Mouse (Mus musculus): ENCODE measurements around the gene Pdcd2l. TPM values are rescaled to one million over a fixed set of nuclear protein-coding genes. Genes with fewer than 3 reads are reported as not detected.

The Pdcd2l gene
- polyA plus RNA-seq, 1 experiment, result 25.1 TPM

DNA sequence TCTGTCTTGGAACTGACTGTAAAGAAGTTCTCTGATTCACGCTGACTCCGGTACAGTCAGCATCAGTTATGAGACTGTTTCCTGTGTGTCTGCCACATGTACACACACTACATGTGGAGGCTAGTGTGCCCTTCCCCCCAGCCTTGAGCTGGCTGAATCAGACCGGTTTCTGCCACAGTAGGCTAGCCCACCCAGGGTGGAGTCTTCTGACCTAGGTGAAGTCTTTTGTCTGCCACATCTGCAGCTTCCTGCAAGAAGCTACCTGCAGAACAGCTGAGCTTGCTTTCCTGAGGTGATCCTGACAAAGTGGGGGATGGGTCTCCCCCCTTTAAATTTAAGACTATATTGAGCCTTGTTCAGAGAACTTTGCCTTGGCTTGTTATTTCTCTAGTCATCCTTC is 27.0 kb downstream of the Pdcd2l start, which contains the start of gene Uba2:
Uba2 (minus strand) TSS at position 146 of the 400 bp plus-strand sequence.
- Histone ChIP-seq H3K27ac (ENCODE audit: insufficient read depth, low read depth, low read length) (no peak within 1 kb of the TSS; the same call in 1 of the 2 replicates), H3K36me3 (ENCODE audit: control insufficient read depth, insufficient read depth, low read length) (no peaks in the 10 kb centered on the region; the same call in 1 of the 2 replicates), H3K27me3 (replicated peaks; ENCODE audit: control insufficient read depth, insufficient read depth, low read length) (no peaks in the 10 kb centered on the region), H3K4me3 (ENCODE audit: insufficient read depth, low read depth, low read length) (peak within 1 kb of the TSS; percentile 94), H3K4me1 (ENCODE audit: control insufficient read depth, insufficient read depth, low read length) (no peaks in the 10 kb centered on the region)
- TF ChIP-seq POLR2A (IDR thresholded peaks at IDR 0.05; ENCODE audit: low read depth, low read length), result no peak
- TF ChIP-seq CTCF (conservative IDR thresholded peaks at IDR 0.05; ENCODE audit: insufficient read depth, insufficient read length, low read depth, low read length), result no peak
- WGBS, result 88% methylated on average over 3 of the region's 3 CpGs
- DNase-seq, result no peak

GRCm38 (mm10) chr7:34168470-34169251 is 27.8 kb downstream of the Pdcd2l start:
- H3K36me3 ChIP-seq (ENCODE audit: control insufficient read depth, insufficient read depth, low read length), result peaks cover under 1% of the 10 kb centered on the region; the same call in 1 of the 2 replicates
- WGBS, result 9% methylated on average over 30 of the region's 30 CpGs
- H3K4me1 ChIP-seq (ENCODE audit: control insufficient read depth, insufficient read depth, low read length), result no peaks in the 10 kb centered on the region
- H3K27me3 ChIP-seq (replicated peaks; ENCODE audit: control insufficient read depth, insufficient read depth, low read length), result no peaks in the 10 kb centered on the region
- peak overlapping the region; percentile 94 for H3K4me3 ChIP-seq (ENCODE audit: insufficient read depth, low read depth, low read length)
- TF ChIP-seq POLR2A (IDR thresholded peaks at IDR 0.05; ENCODE audit: low read depth, low read length), result peak; percentile 90
- TF ChIP-seq CTCF (conservative IDR thresholded peaks at IDR 0.05; ENCODE audit: insufficient read depth, insufficient read length, low read depth, low read length), result no peak
- peak; percentile 94 for DNase-seq
- peak overlapping the region; percentile 87 for H3K27ac ChIP-seq (ENCODE audit: insufficient read depth, low read depth, low read length)

- Histone ChIP-seq H3K4me3 (ENCODE audit: insufficient read depth, low read depth, low read length) (peak overlapping the region; percentile 94), H3K36me3 (ENCODE audit: control insufficient read depth, insufficient read depth, low read length) (peaks cover 2% of the 10 kb centered on the region; the same call in 1 of the 2 replicates), H3K27ac (ENCODE audit: insufficient read depth, low read depth, low read length) (peak overlapping the region; percentile 87), H3K27me3 (replicated peaks; ENCODE audit: control insufficient read depth, insufficient read depth, low read length) (no peaks in the 10 kb centered on the region), H3K4me1 (ENCODE audit: control insufficient read depth, insufficient read depth, low read length) (no peaks in the 10 kb centered on the region)
- peak; percentile 33 for DNase-seq
- WGBS, result under 1% methylated on average over 54 of the region's 54 CpGs
- TF ChIP-seq POLR2A (IDR thresholded peaks at IDR 0.05; ENCODE audit: low read depth, low read length), result no peak
- TF ChIP-seq CTCF (conservative IDR thresholded peaks at IDR 0.05; ENCODE audit: insufficient read depth, insufficient read length, low read depth, low read length), result no peak
These were observed 28.5 kb downstream of the Pdcd2l start for GRCm38 (mm10) chr7:34167766-34168469.

GRCm38 (mm10) chr7:34166850-34167249 is 29.6 kb downstream of the Pdcd2l start:
- H3K4me1 ChIP-seq (ENCODE audit: control insufficient read depth, insufficient read depth, low read length), result no peaks in the 10 kb centered on the region
- WGBS, result 48% methylated on average over 4 of the region's 4 CpGs
- H3K27me3 ChIP-seq (replicated peaks; ENCODE audit: control insufficient read depth, insufficient read depth, low read length), result no peaks in the 10 kb centered on the region
- H3K27ac ChIP-seq (ENCODE audit: insufficient read depth, low read depth, low read length), result no peak overlapping the region
- no peak overlapping the region for H3K4me3 ChIP-seq (ENCODE audit: insufficient read depth, low read depth, low read length)
- H3K36me3 ChIP-seq (ENCODE audit: control insufficient read depth, insufficient read depth, low read length), result peaks cover 2% of the 10 kb centered on the region
- TF ChIP-seq POLR2A (IDR thresholded peaks at IDR 0.05; ENCODE audit: low read depth, low read length) (no peak), CTCF (conservative IDR thresholded peaks at IDR 0.05; ENCODE audit: insufficient read depth, insufficient read length, low read depth, low read length) (peak; percentile 31; the same call in 1 of the 2 replicates)
- DNase-seq, result no peak

- Histone ChIP-seq H3K27ac (ENCODE audit: insufficient read depth, low read depth, low read length) (no peak overlapping the region), H3K36me3 (ENCODE audit: control insufficient read depth, insufficient read depth, low read length) (peaks cover 8% of the 10 kb centered on the region), H3K4me1 (ENCODE audit: control insufficient read depth, insufficient read depth, low read length) (no peaks in the 10 kb centered on the region), H3K27me3 (replicated peaks; ENCODE audit: control insufficient read depth, insufficient read depth, low read length) (no peaks in the 10 kb centered on the region), H3K4me3 (ENCODE audit: insufficient read depth, low read depth, low read length) (no peak overlapping the region)
- no peak for DNase-seq
- TF ChIP-seq POLR2A (IDR thresholded peaks at IDR 0.05; ENCODE audit: low read depth, low read length) (no peak), CTCF (conservative IDR thresholded peaks at IDR 0.05; ENCODE audit: insufficient read depth, insufficient read length, low read depth, low read length) (no peak)
- WGBS, result 81% methylated on average over 3 of the region's 3 CpGs
These were observed 30.5 kb downstream of the Pdcd2l start for GRCm38 (mm10) chr7:34165999-34166398.

DNA sequence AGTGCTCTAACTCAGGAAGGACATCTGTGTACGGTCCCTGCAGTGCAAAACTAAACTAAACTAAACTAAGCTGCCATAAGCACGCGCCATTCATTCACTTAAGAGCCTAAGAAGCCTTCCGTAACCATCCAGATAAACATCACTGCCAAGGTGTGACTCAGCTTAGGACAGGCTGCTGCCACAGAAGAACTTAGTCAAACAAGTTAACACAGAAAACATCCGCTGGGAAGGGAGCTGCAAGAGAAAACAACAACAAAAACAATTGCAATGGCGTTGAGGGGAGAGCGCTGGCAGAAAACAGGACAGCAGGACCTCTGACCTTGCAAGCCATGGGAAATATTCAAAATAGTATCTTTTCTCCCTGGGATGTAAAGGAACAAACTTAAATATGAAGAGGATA is 31.8 kb downstream of the Pdcd2l start:
- Histone ChIP-seq H3K4me1 (ENCODE audit: control insufficient read depth, insufficient read depth, low read length) (no peaks in the 10 kb centered on the region), H3K27ac (ENCODE audit: insufficient read depth, low read depth, low read length) (no peak overlapping the region), H3K27me3 (replicated peaks; ENCODE audit: control insufficient read depth, insufficient read depth, low read length) (no peaks in the 10 kb centered on the region), H3K36me3 (ENCODE audit: control insufficient read depth, insufficient read depth, low read length) (peaks cover 10% of the 10 kb centered on the region), H3K4me3 (ENCODE audit: insufficient read depth, low read depth, low read length) (no peak overlapping the region)
- no peak for DNase-seq
- 87% methylated on average over 7 of the region's 7 CpGs for WGBS
- TF ChIP-seq CTCF (conservative IDR thresholded peaks at IDR 0.05; ENCODE audit: insufficient read depth, insufficient read length, low read depth, low read length) (no peak), POLR2A (IDR thresholded peaks at IDR 0.05; ENCODE audit: low read depth, low read length) (no peak)

DNA sequence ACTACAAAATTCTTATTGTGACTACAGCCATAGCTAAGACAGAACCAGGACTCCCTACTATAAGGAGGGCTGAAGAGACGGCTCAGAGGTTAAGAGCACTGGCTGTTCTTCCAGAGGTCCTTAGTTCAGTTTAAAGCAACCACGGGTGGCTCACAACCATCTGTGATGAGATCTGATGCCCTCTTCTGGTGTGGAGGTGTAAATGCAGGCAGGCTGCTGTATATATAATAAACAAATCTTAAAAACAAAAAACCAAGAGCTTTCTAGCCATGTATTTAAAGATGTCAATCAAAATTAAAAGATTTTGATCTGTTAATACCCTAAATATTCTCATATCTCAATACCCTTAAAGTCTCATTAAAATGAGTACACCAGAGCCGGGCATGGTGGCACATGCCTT is 37.3 kb downstream of the Pdcd2l start:
- H3K4me3 ChIP-seq (ENCODE audit: insufficient read depth, low read depth, low read length), result no peak overlapping the region
- H3K27me3 ChIP-seq (replicated peaks; ENCODE audit: control insufficient read depth, insufficient read depth, low read length), result no peaks in the 10 kb centered on the region
- WGBS, result 96% methylated on average over 3 of the region's 3 CpGs
- H3K27ac ChIP-seq (ENCODE audit: insufficient read depth, low read depth, low read length), result no peak overlapping the region
- H3K36me3 ChIP-seq (ENCODE audit: control insufficient read depth, insufficient read depth, low read length), result peaks cover 15% of the 10 kb centered on the region
- DNase-seq, result no peak
- no peaks in the 10 kb centered on the region for H3K4me1 ChIP-seq (ENCODE audit: control insufficient read depth, insufficient read depth, low read length)
- TF ChIP-seq POLR2A (IDR thresholded peaks at IDR 0.05; ENCODE audit: low read depth, low read length) (no peak), CTCF (conservative IDR thresholded peaks at IDR 0.05; ENCODE audit: insufficient read depth, insufficient read length, low read depth, low read length) (0 out of 2 replicates have a peak, but pooled peaks have one; percentile 4)

Data from kidney, adult 2 months (tissue).